Mouse (Mus musculus): ENCODE measurements around the gene Ptgfr.

- TF ChIP-seq CTCF (conservative IDR thresholded peaks at IDR 0.05; ENCODE audit: low read length) (no peak), NANOG (IDR thresholded peaks at IDR 0.05; ENCODE audit: borderline replicate concordance, low read length) (no peak)
These were observed 9.3 kb downstream of the Ptgfr start for GRCm38 (mm10) chr3:151827950-151828610.
